Mouse (Mus musculus) megakaryocyte, embryonic 14.5 days (primary cell): ENCODE data around the gene Rgs7.

Experiments
- FLI1 ChIP-seq: IDR thresholded peaks from 2 replicates; pipeline ENCODE4 v1.6.1; 2012; ENCODE audit warnings: low read length, inconsistent platforms, mixed read lengths
- GATA1 ChIP-seq: IDR thresholded peaks from 3 replicates; pipeline ENCODE4 v1.6.1; 2012; ENCODE audit warnings: mixed read lengths, low read length, inconsistent platforms, borderline replicate concordance

DNA sequence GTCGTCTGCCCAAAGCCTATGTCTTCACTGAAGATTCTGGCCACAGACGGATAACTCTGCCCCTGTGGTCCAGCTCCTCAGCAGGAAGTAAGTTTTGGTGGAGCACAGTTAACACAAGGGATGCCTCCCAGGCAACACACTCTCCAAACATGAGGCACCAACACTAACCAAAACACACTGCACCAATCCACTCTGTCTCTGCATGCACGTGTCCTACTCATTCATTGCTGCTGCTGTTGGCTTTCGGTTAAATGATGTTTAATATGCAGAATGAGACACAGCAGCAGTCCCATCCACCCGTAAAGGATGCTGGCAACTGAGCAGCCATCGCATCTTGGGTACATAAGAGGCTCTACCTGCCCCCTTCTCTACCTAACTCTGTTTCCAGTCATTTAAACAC is 59.2 kb downstream of the Rgs7 start:
- TF ChIP-seq GATA1 (no peak), FLI1 (no peak)
